Mouse (Mus musculus) intestine, embryonic 14.5 days (tissue): ENCODE data around the gene Gm10160. TPM values are rescaled to one million over a fixed set of nuclear protein-coding genes. Genes with fewer than 3 reads are reported as not detected.

Experiments used
- ATAC-seq: fragments of 200-750 bp; cut with Nextera tagmentation; replicated peaks from 2 replicates; pipeline ENCODE4 v1.8.0; 2017; ENCODE audit warnings: low read depth, moderate number of reproducible peaks, moderate TSS enrichment, moderate library complexity; ENCODE audit not compliant: low FRiP score, low TSS enrichment
- DNase-seq: peaks from one replicate; pipeline ENCODE4 v3.0.0-alpha.2; 2018; ENCODE audit warnings: low spot score
- H3K27ac ChIP-seq: fragments of 300-500 bp; sonication (generic); 2 replicates; pipeline ENCODE4 v1.5.1; 2014; ENCODE audit warnings: low read depth, mild to moderate bottlenecking, control low read depth
- H3K27me3 ChIP-seq: fragments of 300-500 bp; sonication (generic); replicated peaks from 2 replicates; pipeline ENCODE4 v1.6.1; 2014; ENCODE audit warnings: low read length, control low read depth; ENCODE audit not compliant: control insufficient read depth, insufficient read depth
- H3K36me3 ChIP-seq: fragments of 300-500 bp; sonication (generic); 2 replicates; pipeline ENCODE4 v1.6.1; 2014; ENCODE audit warnings: low read length, control low read depth; ENCODE audit not compliant: control insufficient read depth, insufficient read depth
- H3K4me1 ChIP-seq: fragments of 300-500 bp; sonication (generic); replicated peaks from 2 replicates; pipeline ENCODE4 v1.6.1; 2014; ENCODE audit warnings: low read length, control low read depth, mixed read lengths; ENCODE audit not compliant: control insufficient read depth, insufficient read depth
- H3K4me2 ChIP-seq: fragments of 300-500 bp; sonication (generic); 2 replicates; pipeline ENCODE4 v1.6.1; 2014; ENCODE audit warnings: low read length
- H3K4me3 ChIP-seq: fragments of 300-500 bp; sonication (generic); 2 replicates; pipeline ENCODE4 v1.5.1; 2014; ENCODE audit warnings: low read depth, low read length, control low read depth, mixed read lengths
- H3K9ac ChIP-seq: fragments of 300-500 bp; sonication (generic); 2 replicates; pipeline ENCODE4 v1.6.1; 2014; ENCODE audit warnings: mild to moderate bottlenecking, low read length
- H3K9me3 ChIP-seq: fragments of 300-500 bp; sonication (generic); 2 replicates; pipeline ENCODE4 v1.6.1; 2016; ENCODE audit warnings: low read length, control low read depth; ENCODE audit not compliant: control insufficient read depth
- WGBS: fragments of 180-500 bp; shearing (Covaris S2); extraction: QIAGEN DNeasy Blood & Tissue Kit; methylation state at CpG from one replicate; pipeline ENCODE4 v1.1.7; 2014; 5-methylcytosine and 5-hydroxymethylcytosine counted together
- polyA plus RNA-seq: library from polyadenylated mRNA; unstranded; fragments of >200 nt; fragmentation: Nextera tagmentation; extraction: Ambion mirVana; gene quantifications from 2 replicates; pipeline ENCODE4 v1.2.1, GENCODE M21; 2014

Gene Gm10160
- polyA plus RNA-seq, 1 experiment from 2014 or later = not detected

- peak within 1 kb of the TSS; percentile 95 for H3K27ac ChIP-seq
- DNase-seq (peak; percentile 88), ATAC-seq (peak; percentile 91)
- peak within 1 kb of the TSS; percentile 89 for H3K9ac ChIP-seq
- H3K9me3 ChIP-seq = no peaks in the 10 kb centered on the region
- H3K4me2 ChIP-seq = peak within 1 kb of the TSS; percentile 72
- H3K4me1 ChIP-seq = peaks cover 39% of the 10 kb centered on the region
- H3K4me3 ChIP-seq = peak within 1 kb of the TSS; percentile 54
- no peaks in the 10 kb centered on the region for H3K27me3 ChIP-seq
- WGBS = under 1% methylated on average over 44 of the region's 58 CpGs
- H3K36me3 ChIP-seq = no peaks in the 10 kb centered on the region
Measured at GRCm38 (mm10) chr7:81829379-81829894, 26.2 kb downstream of the Gm10160 start, which contains the start of gene Btbd1. TSS of gene Btbd1 (minus strand) at chr7:81829431.

DNA sequence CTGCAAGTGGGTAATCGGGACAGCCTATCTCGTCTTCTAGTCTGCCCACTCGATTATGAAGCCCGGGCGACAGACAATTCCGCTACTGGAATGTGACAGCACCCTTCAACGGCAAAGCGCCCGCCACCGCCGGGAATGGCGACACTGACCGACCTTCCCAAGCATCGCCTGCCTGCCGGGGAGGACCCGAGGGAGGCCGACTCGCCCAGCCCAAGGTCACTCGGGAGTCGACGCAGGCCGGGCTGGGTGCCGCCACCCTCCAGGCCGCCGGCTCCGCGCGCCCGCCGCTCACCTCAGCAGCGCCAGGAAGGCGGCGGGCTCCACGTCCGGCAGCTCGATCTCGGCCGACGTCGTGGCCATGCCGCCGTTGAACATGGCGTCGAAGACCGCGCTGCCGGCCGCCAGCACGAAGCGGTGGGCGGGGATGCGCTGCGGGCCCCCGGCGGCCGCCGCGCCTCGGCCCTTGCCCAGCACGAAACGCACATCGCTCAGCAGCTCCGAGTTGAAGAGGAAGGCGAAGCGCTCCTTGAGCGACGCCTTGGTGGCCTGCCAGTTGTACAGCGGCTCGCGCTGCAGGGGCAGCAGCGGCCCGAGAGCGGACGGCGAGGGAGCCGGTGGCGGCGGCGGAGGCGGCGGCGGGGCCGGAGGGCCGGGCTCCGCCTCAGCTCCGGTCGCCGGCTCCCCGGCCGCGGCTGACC, 26.8 kb downstream of the Gm10160 start:
- Histone ChIP-seq H3K4me1 (peaks cover 39% of the 10 kb centered on the region), H3K9me3 (no peaks in the 10 kb centered on the region), H3K9ac (peak overlapping the region; percentile 89), H3K27me3 (no peaks in the 10 kb centered on the region), H3K36me3 (no peaks in the 10 kb centered on the region), H3K27ac (peak overlapping the region; percentile 95), H3K4me2 (peak overlapping the region; percentile 72), H3K4me3 (peak overlapping the region; percentile 54)
- under 1% methylated on average over 77 of the region's 91 CpGs for WGBS
- ATAC-seq = peak; percentile 74
- DNase-seq = peak; percentile 84

DNA sequence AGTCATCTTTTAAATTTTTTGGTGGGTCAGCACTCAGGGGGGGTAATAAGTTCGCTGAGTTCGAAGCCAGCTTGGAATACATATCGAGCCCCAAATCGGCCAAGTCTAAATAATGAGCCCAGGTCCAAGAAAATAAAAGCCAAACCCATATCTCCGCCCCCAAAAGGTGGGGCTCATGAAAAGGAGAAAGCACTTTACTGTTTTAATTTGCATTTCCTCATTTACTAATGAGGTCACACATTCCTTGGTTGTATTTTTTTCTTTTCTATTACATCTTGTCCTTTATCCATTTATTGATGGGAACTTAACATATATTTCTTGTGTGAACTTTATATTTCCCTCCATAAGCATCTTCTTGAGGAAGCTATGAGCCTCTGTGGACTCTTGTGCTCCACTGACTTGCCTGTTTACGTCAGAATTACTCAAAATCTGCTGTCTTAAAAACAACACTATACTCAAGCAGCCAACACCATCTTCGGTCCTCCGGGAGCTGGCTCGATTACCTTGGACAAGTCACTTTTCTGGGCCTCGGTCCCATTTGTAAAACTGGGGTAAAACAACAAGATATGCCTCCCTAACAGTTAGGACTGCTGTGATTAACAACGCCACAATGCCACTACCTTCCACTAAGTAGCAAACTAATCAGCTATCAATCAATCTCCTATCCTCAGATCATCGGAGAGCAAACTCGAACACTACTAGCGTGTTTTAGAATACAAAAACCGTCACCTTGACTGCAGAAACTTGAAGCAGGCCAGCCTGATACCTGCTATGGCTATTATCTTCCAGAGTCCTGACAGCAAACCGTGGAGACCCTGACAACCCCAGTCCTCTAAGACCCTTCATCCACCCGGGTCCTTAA, 27.6 kb downstream of the Gm10160 start:
- no peaks in the 10 kb centered on the region for H3K36me3 ChIP-seq
- ATAC-seq = 0 out of 2 replicates have a peak, but pooled peaks have one; percentile 7
- WGBS = 32% methylated on average over 17 of the region's 17 CpGs
- peak overlapping the region; percentile 72 for H3K4me2 ChIP-seq
- no peak for DNase-seq
- peaks cover 39% of the 10 kb centered on the region for H3K4me1 ChIP-seq
- peak overlapping the region; percentile 89 for H3K9ac ChIP-seq
- peak overlapping the region; percentile 95 for H3K27ac ChIP-seq
- H3K27me3 ChIP-seq = no peaks in the 10 kb centered on the region
- no peaks in the 10 kb centered on the region for H3K9me3 ChIP-seq
- H3K4me3 ChIP-seq = peak overlapping the region; percentile 54

GRCm38 (mm10) chr7:81825381-81825780, 30.2 kb downstream of the Gm10160 start:
- peaks cover 39% of the 10 kb centered on the region for H3K4me1 ChIP-seq
- no peak overlapping the region for H3K9ac ChIP-seq
- no peak for DNase-seq
- H3K9me3 ChIP-seq = no peaks in the 10 kb centered on the region
- peak overlapping the region; percentile 36; the same call in 1 of the 2 replicates for H3K4me2 ChIP-seq
- no peaks in the 10 kb centered on the region for H3K27me3 ChIP-seq
- 17% methylated on average over 3 of the region's 3 CpGs for WGBS
- H3K4me3 ChIP-seq = no peak overlapping the region
- H3K27ac ChIP-seq = no peak overlapping the region
- ATAC-seq = no peak
- H3K36me3 ChIP-seq = no peaks in the 10 kb centered on the region

DNA sequence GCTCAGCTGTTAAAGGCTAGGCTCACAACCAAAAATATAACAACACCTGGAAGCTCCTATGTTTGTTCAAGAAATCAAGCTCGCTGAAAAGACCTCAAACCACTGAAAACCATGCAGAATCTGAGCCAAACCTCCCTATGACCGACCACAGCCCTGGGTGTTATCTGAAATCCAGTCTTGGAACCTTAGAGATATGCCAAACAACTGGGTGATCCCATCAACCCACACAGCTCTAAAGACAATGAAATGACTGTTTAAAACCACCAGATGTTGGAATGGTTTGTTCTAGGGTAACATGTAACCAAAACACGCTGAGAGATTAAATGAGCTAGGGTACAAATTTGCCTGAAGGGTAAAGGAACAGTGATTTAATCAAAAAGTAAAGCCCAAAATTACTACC, 30.7 kb downstream of the Gm10160 start:
- H3K9ac ChIP-seq = no peak overlapping the region
- H3K36me3 ChIP-seq = no peaks in the 10 kb centered on the region
- peaks cover 38% of the 10 kb centered on the region for H3K4me1 ChIP-seq
- no peaks in the 10 kb centered on the region for H3K27me3 ChIP-seq
- ATAC-seq (no peak), DNase-seq (no peak)
- no peak overlapping the region for H3K4me3 ChIP-seq
- no peak overlapping the region for H3K4me2 ChIP-seq
- WGBS = 73% methylated on average over 3 of the region's 3 CpGs
- no peaks in the 10 kb centered on the region for H3K9me3 ChIP-seq
- no peak overlapping the region for H3K27ac ChIP-seq

DNA sequence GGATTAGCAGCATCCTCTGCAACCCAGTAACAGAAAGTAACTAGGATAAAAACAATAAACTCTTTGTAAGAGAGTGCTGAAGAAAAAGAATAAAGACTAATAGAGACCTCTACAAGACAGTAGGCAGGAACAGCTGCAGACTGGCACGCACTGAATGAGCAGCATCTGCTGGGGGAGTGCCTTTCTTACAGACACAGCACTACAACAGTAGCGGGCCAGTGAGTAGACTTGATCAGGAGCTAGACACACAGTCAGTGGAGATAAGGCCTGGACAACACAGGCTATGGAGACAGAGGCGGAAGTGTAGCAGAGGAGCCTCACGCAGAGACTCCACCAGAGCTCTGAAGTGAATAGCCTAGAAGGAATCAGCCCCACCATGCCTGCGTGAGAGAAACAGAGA, 49.5 kb downstream of the Gm10160 start:
- DNase-seq (no peak), ATAC-seq (no peak)
- H3K4me2 ChIP-seq = no peak overlapping the region
- 81% methylated on average over 5 of the region's 5 CpGs for WGBS
- no peak overlapping the region for H3K9ac ChIP-seq
- H3K27ac ChIP-seq = no peak overlapping the region
- H3K27me3 ChIP-seq = no peaks in the 10 kb centered on the region
- no peak overlapping the region for H3K4me3 ChIP-seq
- H3K36me3 ChIP-seq = peaks cover 32% of the 10 kb centered on the region
- no peaks in the 10 kb centered on the region for H3K4me1 ChIP-seq
- H3K9me3 ChIP-seq = no peaks in the 10 kb centered on the region

Other genes starting within 250 kb of the Gm10160 start
- gene Homer2, start 148.3 kb downstream of the Gm10160 start, polyA plus RNA-seq = 21.7 and 33.8 TPM in 2 replicates
- 125 and 136 TPM in 2 replicates for gene Ramac, start 92.9 kb downstream of the Gm10160 start, polyA plus RNA-seq
- 48.1 and 50.4 TPM in 2 replicates for gene 3110040N11Rik, start 66.3 kb downstream of the Gm10160 start, polyA plus RNA-seq
- 76.5 and 78.3 TPM in 2 replicates for gene Btbd1, start 26.4 kb downstream of the Gm10160 start, polyA plus RNA-seq
- gene Tm6sf1, start 3.2 kb upstream of the Gm10160 start, polyA plus RNA-seq = 19.8 and 20.1 TPM in 2 replicates
- gene Hdgfl3, start 78.7 kb upstream of the Gm10160 start, polyA plus RNA-seq = 17.5 and 19.1 TPM in 2 replicates
- 6.2 and 7.2 TPM in 2 replicates for gene Bnc1, start 136.5 kb upstream of the Gm10160 start, polyA plus RNA-seq